Mouse (Mus musculus) embryonic fibroblast, embryonic 13.5 days (primary cell): Measurements from ENCODE around the gene Npr1.

ENCODE experiments used
- CTCF ChIP-seq: IDR thresholded peaks from 2 replicates; pipeline ENCODE4 v1.5.1; 2011; ENCODE audit warnings: mild to moderate bottlenecking, control low read depth, low read length, moderate library complexity, borderline replicate concordance; ENCODE audit not compliant: insufficient read depth
- POLR2A ChIP-seq: IDR thresholded peaks from 2 replicates; pipeline ENCODE4 v1.6.1; 2011; ENCODE audit warnings: low read depth, mild to moderate bottlenecking, control low read depth, low read length, moderate library complexity

GRCm38 (mm10) chr3:90465081-90465685 lies 483 bp downstream of the Npr1 start:
- no peak for TF ChIP-seq CTCF
- no peak for TF ChIP-seq POLR2A
